Mouse (Mus musculus) layer of hippocampus, adult 9-11 months (tissue): Measurements from ENCODE around the gene Pigs.

ENCODE experiments used
- DNase-seq: peaks from one replicate; pipeline ENCODE4 v3.0.0; 2022

The Pigs gene

GRCm38 (mm10) chr11:78327634-78328511, at the start of gene Pigs:
TSS of gene Pigs (plus strand) at chr11:78328415.
- DNase-seq: peak; percentile 96

GRCm38 (mm10) chr11:78278853-78279252, 49.4 kb upstream of the Pigs start:
- no peak for DNase-seq

DNA sequence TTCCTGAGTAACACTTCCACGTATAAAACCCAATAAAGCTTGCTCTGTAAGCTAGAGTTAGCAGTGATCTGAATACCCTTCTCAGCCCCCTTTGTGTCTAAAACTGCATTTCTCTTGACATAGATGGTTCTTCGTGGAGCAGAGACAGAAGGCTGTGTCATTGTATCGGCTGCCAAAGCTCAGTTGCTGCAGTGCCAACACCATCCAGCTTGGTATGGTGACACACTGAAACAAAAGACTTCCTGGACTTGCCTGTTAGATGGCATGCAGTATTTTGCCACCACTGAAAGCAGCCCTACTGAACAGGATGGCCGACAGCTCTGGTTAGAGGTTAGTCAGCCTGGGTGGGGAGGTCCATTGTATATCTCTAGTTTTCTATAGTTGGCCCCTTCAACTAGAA, 48.6 kb upstream of the Pigs start:
- DNase-seq: peak; percentile 73

DNA sequence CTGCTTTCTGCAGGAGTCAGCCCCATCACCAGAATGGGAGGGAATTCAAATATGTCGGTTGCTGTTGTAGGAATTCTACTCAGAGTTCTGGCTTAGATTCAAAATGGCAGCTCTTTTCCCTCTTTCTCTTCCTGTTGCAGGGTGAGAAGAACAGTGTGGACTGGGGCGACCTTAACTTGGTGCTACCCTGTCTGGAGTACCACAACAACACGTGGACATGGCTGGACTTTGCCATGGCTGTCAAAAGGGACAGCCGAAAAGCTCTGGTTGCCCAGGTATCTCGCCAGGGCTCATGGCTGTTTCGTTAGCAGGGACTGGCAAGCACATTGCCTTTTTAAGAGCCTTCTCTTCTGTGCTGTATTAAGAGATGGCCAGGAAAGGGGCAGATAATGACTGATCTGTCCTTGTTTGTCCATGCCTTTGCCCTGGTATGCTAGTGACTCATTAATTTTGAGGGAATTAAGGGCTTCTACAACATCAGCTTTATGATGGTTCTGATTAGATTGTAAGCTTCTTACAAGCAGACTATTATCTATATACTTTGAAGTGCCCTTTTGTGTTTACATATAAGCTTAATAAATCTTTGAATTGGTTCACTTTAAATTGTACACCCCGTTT, 39.0 kb upstream of the Pigs start:
- no peak for DNase-seq

DNA sequence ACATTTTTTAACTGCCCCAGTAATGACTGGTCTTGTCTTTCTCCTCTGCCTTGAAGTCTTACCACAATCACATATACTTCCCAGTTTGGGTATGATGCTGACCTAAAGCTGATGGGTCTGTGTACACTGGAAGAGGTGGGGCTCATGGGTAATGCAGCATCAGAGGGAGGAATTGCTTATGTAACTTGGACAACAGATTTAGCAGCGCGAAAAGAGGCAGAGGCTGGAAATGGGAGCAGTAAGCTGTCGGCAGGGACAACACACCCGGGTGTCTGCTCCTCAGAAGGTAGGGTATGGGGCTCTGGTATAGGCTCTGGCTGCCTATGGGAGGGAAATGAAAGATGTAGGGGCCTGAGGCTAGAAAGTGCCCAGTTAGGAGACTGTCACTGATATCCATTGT, 37.6 kb upstream of the Pigs start, which contains the start of gene BC030499:
TSS of gene BC030499 (plus strand) at position 188 of the 400 bp plus-strand sequence.
- no peak for DNase-seq

- no peak for DNase-seq
These were observed 33.6 kb upstream of the Pigs start for GRCm38 (mm10) chr11:78294585-78294984.

- no peak for DNase-seq
These were observed 27.3 kb upstream of the Pigs start for GRCm38 (mm10) chr11:78300917-78301316.

DNA sequence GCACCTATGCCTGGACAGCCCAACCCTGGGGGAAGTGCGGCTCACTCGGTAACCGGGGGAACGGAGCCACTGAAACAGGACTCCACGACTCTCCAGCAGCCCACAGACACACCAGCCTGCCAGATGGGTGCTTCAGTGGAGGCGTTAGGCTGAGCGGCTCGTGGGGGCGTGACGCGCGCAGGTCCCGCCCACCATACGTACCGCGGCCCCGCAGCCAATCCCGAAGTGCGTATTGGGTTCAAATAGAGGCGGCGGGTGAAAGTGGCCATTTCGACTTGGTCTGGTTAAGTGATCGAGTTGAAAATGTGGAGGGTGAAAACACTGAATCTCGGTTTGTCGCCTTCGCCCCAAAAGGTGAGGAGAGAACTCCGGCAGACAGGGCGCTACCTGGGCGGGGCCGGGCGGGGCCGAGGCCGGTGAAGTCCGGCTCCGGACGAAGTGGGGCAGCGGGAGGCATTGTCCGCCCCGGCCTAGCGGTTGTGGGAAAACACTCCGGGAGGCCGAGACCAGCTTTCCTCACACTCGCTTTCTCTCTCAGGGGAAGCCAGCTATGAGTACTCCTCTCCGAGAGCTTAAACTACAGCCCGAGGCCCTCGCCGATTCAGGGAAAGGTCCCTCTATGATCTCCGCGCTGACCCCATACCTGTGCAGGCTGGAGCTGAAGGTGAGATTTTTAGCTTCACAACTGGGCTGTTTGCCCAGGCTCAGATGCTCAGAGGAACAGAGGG, 26.7 kb upstream of the Pigs start, which contains the start of gene Spag5:
TSS of gene Spag5 (plus strand) at position 173 of the 728 bp plus-strand sequence.
- DNase-seq: peak; percentile 95

DNA sequence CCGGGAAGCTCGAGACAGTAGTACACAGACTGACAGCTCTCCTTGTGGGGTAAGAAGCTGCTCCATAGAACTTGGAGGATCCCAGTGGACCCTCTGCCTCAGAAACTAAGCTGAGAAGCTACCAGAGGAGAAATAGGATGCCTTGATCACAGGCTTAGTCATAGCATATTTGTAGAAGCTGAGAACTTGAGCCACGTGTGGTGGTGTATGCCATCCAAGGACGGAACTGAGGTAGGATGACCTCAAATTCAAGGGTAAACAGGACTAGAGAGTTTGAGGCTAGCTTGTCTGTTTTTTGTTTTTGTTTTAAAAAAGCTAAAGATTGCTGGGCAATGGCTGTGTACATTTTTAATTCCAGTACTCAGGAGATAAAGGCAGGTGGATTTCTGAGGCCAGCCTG, 22.9 kb upstream of the Pigs start:
- no peak for DNase-seq

DNA sequence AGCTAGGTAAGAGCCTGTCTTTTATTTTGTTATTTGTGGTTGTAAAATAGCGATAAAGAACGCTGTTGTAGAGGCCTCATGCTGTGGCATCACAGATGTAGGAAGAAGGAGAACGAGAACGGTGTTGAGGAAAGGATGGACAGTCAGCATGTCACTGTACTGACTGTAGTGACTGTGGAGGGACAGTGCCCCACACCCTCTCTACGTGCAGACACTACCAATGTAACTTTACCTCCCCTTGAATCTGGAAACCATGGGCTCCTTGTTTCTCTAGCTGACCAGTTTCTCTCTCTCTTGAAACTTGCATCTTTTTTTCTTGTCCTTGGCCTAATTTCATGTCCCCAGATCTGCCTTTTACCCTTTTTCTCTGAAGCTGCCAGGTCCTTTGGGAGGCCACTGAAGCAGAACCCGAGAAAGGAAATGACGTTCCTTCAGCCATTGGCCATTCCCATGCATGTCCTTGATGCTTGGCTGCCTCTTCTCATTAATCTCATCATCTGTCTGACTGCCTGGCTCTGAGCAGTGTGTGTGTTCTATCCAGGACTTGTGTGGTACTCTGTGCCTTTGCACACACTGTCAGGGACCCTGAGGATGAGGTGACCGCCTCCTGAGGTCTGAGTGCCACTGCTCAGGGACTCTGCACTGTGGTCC, 17.2 kb upstream of the Pigs start:
- DNase-seq: no peak

DNA sequence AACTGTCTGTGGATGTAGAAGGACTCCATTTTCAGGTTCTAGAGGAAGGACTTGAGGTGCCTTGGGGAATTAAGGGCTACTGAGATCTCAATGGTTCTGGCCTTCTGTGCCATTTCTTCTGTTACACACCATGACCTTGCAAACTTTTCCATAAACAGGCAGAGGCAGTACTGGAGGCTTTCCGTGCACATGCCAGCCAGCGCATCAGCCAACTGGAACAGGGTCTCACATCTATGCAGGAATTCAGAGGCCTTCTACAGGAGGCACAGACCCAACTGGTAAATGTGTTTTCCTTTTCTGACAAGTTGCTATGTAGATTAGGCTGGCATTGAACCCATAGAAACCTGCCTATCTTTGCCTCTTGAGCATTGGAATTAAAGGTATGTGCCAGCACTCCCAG, 14.6 kb upstream of the Pigs start:
- DNase-seq: no peak

DNA sequence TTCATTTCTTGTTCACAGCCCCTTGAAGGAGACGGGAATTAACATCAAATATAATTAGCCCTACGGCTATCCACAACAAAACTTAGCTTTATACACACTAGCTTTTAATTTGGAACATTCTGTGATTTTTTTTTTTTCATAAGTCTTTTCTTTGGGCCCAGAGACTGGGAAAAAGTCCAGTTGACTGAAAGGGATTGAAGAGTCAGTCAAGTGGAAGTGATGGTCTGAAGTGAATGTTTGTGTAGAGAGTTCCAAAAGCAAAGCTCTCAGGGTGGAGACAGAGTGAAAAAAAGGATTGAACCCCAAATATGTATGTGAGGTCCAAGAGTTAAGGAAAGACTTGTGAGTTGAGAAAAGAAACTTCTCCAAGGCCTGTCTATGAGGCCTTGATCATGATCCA, 9.8 kb upstream of the Pigs start:
- no peak for DNase-seq

- peak; percentile 54 for DNase-seq
These were observed 6.0 kb upstream of the Pigs start for GRCm38 (mm10) chr11:78322076-78322831.

DNA sequence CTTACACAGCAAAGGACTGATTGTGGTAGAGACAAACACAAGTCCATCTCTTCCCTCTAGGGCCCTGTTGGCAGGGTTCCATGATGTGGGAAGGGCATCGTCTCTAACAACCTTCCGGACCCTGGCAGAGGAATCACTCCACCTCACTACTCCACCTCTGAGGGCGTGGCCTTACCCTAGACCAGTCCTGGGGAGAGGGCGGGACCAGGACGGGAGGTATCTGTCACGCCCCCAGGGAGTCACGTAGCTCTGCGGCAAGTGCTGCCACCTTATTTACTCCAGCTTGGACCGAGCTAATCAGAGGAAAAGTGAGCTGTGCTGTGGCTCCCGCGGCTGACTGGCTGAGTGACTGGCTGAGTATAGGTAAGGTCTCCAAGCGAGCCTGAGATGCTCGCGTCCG, 5.4 kb upstream of the Pigs start, which contains the start of gene Aldoc:
TSS of gene Aldoc (plus strand) at position 109 of the 400 bp plus-strand sequence.
- DNase-seq: peak; percentile 91

GRCm38 (mm10) chr11:78324000-78324785, 4.0 kb upstream of the Pigs start:
- DNase-seq: peak; percentile 43

- no peak for DNase-seq
These were observed 3.2 kb upstream of the Pigs start for GRCm38 (mm10) chr11:78324965-78325364.

GRCm38 (mm10) chr11:78327215-78327614, 1.0 kb upstream of the Pigs start:
- DNase-seq: no peak

DNA sequence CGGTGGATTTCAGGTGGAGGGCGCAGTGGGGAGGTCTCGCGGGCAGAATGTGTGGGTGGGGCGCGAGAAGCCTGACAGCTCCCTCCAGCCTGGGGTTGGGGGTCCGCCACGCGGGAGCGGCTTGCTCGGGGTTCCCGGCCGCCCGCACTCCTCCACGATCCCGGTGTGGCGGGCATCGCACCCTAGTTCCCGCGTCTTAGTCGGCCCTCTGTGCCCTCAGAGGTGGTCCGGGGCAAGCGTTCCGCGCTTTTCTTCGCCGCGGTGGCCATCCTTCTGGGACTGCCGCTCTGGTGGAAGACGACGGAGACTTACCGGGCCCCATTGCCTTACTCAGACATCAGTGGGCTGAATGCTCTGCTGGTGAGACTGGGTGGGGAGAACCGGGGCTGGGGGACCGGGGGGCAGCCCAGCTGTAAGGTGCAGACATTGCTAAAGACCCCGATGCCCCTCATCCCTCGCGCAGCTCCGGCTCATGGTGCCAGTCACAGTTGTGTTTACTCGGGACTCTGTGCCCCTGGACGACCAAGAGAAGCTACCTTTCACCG, 369 bp downstream of the Pigs start:
- DNase-seq: no peak

- DNase-seq: no peak
These were observed 4.5 kb downstream of the Pigs start for GRCm38 (mm10) chr11:78332676-78333075.

- no peak for DNase-seq
These were observed 5.8 kb downstream of the Pigs start for GRCm38 (mm10) chr11:78333992-78334391.

DNA sequence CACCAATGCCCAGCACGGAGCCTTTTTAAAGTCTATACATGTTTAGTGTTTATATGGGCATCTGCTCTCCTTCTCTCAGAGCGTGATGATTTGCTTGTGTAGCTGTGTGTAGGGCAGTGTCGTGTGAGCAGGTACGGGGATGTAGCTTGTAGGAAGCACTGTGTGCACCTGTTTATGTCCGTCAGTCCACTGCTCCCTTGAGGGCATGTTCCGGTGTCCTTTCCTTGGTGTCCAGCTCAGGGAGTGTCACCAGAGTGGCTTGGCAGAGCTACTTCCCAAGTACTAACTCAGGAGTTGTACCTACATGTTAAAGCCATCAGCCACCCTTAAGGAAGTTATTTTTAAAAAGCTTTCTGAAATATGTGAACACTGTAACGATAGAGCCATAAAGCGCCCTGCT, 8.8 kb downstream of the Pigs start:
- no peak for DNase-seq
